ENCODE assay signal across 8 mouse cellular contexts in genomic region chr4:82512743-82513425, GRCm38 (mm10).
DNase-seq lines count a peak whose midpoint lies in the region.

No protein-coding gene starts in this region.

- under 1% methylated on average over 63 of the region's 63 CpGs for WGBS in hindbrain, embryonic 10.5 days

- peak; percentile 96 for DNase-seq in NIH3T3 (ENCODE audit: low read depth)
- peak; percentile 99 for DNase-seq in cerebellum, adult 8-10 months
- DNase-seq in frontal cortex, adult 2 months (ENCODE audit: extremely low spot score in 1 of 2, low spot score in 1 of 2), result peak; percentile 82 to 93
- peak; percentile 94 for DNase-seq in hindbrain, embryonic 10.5 days (ENCODE audit: low spot score)
- peak; percentile 84 to 93 for DNase-seq in layer of hippocampus, postnatal 25 days (ENCODE audit: extremely low spot score in 1 of 2, low spot score in 1 of 2)
- DNase-seq in lung, postnatal 10 days, result peak; percentile 98
- peak; percentile 94 for DNase-seq in retina, embryonic 14.5 days (ENCODE audit: low spot score)
- peak; percentile 58 for DNase-seq in thymus, postnatal 25 days

- no peaks in the 10 kb centered on the region for H3K9me3 ChIP-seq in hindbrain, embryonic 10.5 days

- peak overlapping the region; percentile 61 for H3K4me3 ChIP-seq in hindbrain, embryonic 10.5 days

- H3K36me3 ChIP-seq in hindbrain, embryonic 10.5 days, result no peaks in the 10 kb centered on the region

- peaks cover 38% of the 10 kb centered on the region; the same call in 1 of the 2 replicates for H3K27me3 ChIP-seq in hindbrain, embryonic 10.5 days (ENCODE audit: insufficient read depth, poor library complexity, severe bottlenecking)

- H3K4me1 ChIP-seq in hindbrain, embryonic 10.5 days (replicated peaks), result peaks cover 59% of the 10 kb centered on the region

- H3K27ac ChIP-seq in hindbrain, embryonic 10.5 days, result peak overlapping the region; percentile 93

Comparison
In these comparisons a context has a peak if more than half of its experiments do, and no peak if none do; other contexts are left out.
1. Peak in every context shown above with its lines: DNase-seq, H3K4me3 ChIP-seq and H3K27ac ChIP-seq.